Comparison of ENCODE assay signal across 18 mouse cellular contexts in the genomic region with DNA sequence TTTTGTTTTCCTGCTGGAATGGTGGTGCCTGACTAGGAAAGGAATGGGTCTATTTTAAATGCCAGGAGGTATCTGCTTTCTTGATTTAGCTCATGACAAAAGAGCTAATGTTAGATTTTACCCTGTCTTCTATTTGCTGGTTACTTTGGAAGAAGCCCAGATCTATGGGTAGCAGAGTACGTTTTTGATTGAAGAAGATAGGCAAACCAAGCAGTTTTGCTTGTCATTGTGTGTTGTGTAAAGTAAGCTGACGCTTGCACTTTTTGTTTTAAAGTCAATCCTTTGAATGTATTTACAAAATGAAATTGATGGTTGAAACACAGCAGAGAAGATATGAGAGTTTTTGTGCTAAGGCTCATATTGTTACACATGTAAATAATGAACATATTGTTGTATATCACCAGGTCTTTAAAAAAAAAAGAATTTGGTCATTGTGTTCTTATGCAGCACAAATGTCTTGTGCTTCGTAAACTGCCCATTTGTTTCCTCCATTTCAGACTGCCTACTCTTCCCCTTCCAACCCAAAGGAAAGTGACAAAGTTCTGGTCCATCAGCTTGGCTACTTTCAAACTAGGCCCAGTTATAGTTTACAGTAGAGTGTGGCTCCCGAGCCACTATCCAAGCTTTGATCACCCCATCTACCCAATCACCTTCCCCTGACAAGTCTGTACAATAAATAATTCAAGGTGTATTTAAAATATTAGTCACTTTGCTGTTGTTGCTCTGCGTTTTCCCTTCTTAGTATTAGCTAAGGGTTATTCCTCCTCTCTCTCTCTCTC. TPM values are rescaled to one million over a fixed set of nuclear protein-coding genes. Genes with fewer than 3 reads are reported as not detected.
A peak's percentile ranks its signal among the peaks of the same experiment; 100 is the strongest.
DNase-seq lines count a peak whose midpoint lies in the region; ATAC-seq and TF ChIP-seq lines count a peak whose summit lies in the region.
"Had no signal": no experiment of that assay in that cellular context is flagged by ENCODE, and none has a peak within 500 bp of the region (broad histone marks: within the 10 kb centered on the region; RNA-seq: fewer than 3 reads in every experiment).

No protein-coding gene starts in this region.

- no peak for DNase-seq in kidney, adult 8-10 months
- DNase-seq in hindbrain, postnatal 0 days (ENCODE audit: low spot score) = no peak
- DNase-seq in retina, embryonic 14.5 days (ENCODE audit: low spot score) = peak; percentile 15
- DNase-seq in spleen, postnatal 36 days (ENCODE audit: low spot score in 2 of 2) = no peak
- DNase-seq in adrenal gland, postnatal 14 days = no peak
- DNase-seq: adrenal gland, postnatal 25 days; cerebellum, adult 11-12 months; gastrocnemius, postnatal 14 days; liver, embryonic 13.5 days; thymus, adult 2 months had no signal

- H3K9ac ChIP-seq in kidney, embryonic 16.5 days (replicated peaks; ENCODE audit: low read length) = peak overlapping the region; percentile 31; the same call in 1 of the 2 replicates
- H3K9ac ChIP-seq in forebrain, embryonic 12.5 days = peak overlapping the region; percentile 79
- H3K9ac ChIP-seq in hindbrain, postnatal 0 days (replicated peaks; ENCODE audit: low read length) = peak overlapping the region; percentile 49
- H3K9ac ChIP-seq: liver, embryonic 13.5 days had no signal

- H3K4me2 ChIP-seq in kidney, embryonic 16.5 days (replicated peaks; ENCODE audit: low read depth, low read length) = peak overlapping the region; percentile 48
- peak overlapping the region; percentile 94 for H3K4me2 ChIP-seq in forebrain, embryonic 12.5 days
- peak overlapping the region; percentile 94 for H3K4me2 ChIP-seq in hindbrain, postnatal 0 days (ENCODE audit: low read depth, low read length)
- H3K4me2 ChIP-seq: liver, embryonic 13.5 days had no signal

- H3K9me3 ChIP-seq in kidney, embryonic 16.5 days (ENCODE audit: low read length) = no peaks in the 10 kb centered on the region
- no peaks in the 10 kb centered on the region for H3K9me3 ChIP-seq in forebrain, embryonic 12.5 days
- no peaks in the 10 kb centered on the region for H3K9me3 ChIP-seq in hindbrain, postnatal 0 days (ENCODE audit: low read length)
- H3K9me3 ChIP-seq: liver, embryonic 13.5 days had no signal

- H3K36me3 ChIP-seq in kidney, embryonic 16.5 days (ENCODE audit: insufficient read depth, low read length) = no peaks in the 10 kb centered on the region
- H3K36me3 ChIP-seq in forebrain, embryonic 12.5 days (replicated peaks) = peaks cover 28% of the 10 kb centered on the region
- no peaks in the 10 kb centered on the region for H3K36me3 ChIP-seq in hindbrain, postnatal 0 days (ENCODE audit: insufficient read depth, low read length)
- H3K36me3 ChIP-seq: liver, embryonic 13.5 days had no signal

- H3K27me3 ChIP-seq in kidney, embryonic 16.5 days (ENCODE audit: insufficient read depth, low read length) = peaks cover 86% of the 10 kb centered on the region
- H3K27me3 ChIP-seq in forebrain, embryonic 12.5 days = no peaks in the 10 kb centered on the region; the same call in 1 of the 2 replicates
- no peaks in the 10 kb centered on the region; the same call in 1 of the 2 replicates for H3K27me3 ChIP-seq in hindbrain, postnatal 0 days (ENCODE audit: insufficient read depth, low read length)

- H3K27ac ChIP-seq in kidney, embryonic 16.5 days (ENCODE audit: low read length) = peak overlapping the region; percentile 34; the same call in 1 of the 2 replicates
- H3K27ac ChIP-seq in forebrain, embryonic 12.5 days = no peak overlapping the region; the same call in none of the 2 replicates
- peak overlapping the region; percentile 32; the same call in 1 of the 2 replicates for H3K27ac ChIP-seq in hindbrain, postnatal 0 days
- H3K27ac ChIP-seq: liver, embryonic 13.5 days; macrophage had no signal

- peak overlapping the region; percentile 32 for H3K4me3 ChIP-seq in kidney, embryonic 16.5 days (ENCODE audit: low read length)
- peak overlapping the region; percentile 99 for H3K4me3 ChIP-seq in forebrain, embryonic 12.5 days (replicated peaks)
- peak overlapping the region; percentile 76 for H3K4me3 ChIP-seq in hindbrain, postnatal 0 days (ENCODE audit: low read length)
- H3K4me3 ChIP-seq: erythroblast, embryonic 14.5 days; liver, embryonic 13.5 days had no signal

- TF ChIP-seq CTCF in hindbrain, postnatal 0 days (IDR thresholded peaks at IDR 0.05; ENCODE audit: low read depth) = no peak

- WGBS in kidney, embryonic 16.5 days = 11% methylated on average over 5 of the region's 5 CpGs
- 6% methylated on average over 5 of the region's 5 CpGs for WGBS in forebrain, embryonic 12.5 days
- 34% methylated on average over 5 of the region's 5 CpGs for WGBS in hindbrain, postnatal 0 days

- ATAC-seq in kidney, embryonic 16.5 days (ENCODE audit: low FRiP score, low TSS enrichment) = no peak
- ATAC-seq in forebrain, embryonic 12.5 days (ENCODE audit: low FRiP score) = no peak
- no peak for ATAC-seq in hindbrain, postnatal 0 days
- ATAC-seq in megakaryocyte-erythroid progenitor cell, adult 5-6 weeks (replicated peaks; ENCODE audit: low FRiP score, low TSS enrichment, poor library complexity, severe bottlenecking) = no peak
- ATAC-seq: intestine, embryonic 16.5 days had no signal

- peaks cover 13% of the 10 kb centered on the region for H3K4me1 ChIP-seq in kidney, embryonic 16.5 days (ENCODE audit: insufficient read depth, low read length)
- H3K4me1 ChIP-seq in forebrain, embryonic 12.5 days = peaks cover 48% of the 10 kb centered on the region
- no peaks in the 10 kb centered on the region; the same call in 1 of the 2 replicates for H3K4me1 ChIP-seq in hindbrain, postnatal 0 days (ENCODE audit: insufficient read depth, low read length)

RNA-seq across cellular contexts. Expression of gene Pou3f3, which starts 6.5 kb away (rescaled TPM):
- 7.6 and 8.4 TPM in 2 replicates for polyA plus RNA-seq in kidney, embryonic 16.5 days (2015; fragmentation: Nextera tagmentation; extraction: Ambion mirVana)
- polyA plus RNA-seq in forebrain, embryonic 12.5 days (2016; fragmentation: Nextera tagmentation; extraction: Ambion mirVana) = 38.2 and 46.0 TPM in 2 replicates
- total RNA-seq in hindbrain, postnatal 0 days (2014; rRNA removed) = 30.7 and 37.3 TPM in 2 replicates
- polyA plus RNA-seq in hindbrain, postnatal 0 days (2015; fragmentation: Nextera tagmentation; extraction: Ambion mirVana) = 10.3 and 10.6 TPM in 2 replicates
- not detected in 2 replicates for total RNA-seq in megakaryocyte-erythroid progenitor cell, adult 5-6 weeks (2014; fragmentation: Nextera tagmentation)
- not detected in 2 replicates for total RNA-seq in megakaryocyte-erythroid progenitor cell, adult 5-6 weeks (2017)
- 0.04 and 0.08 TPM in 2 replicates for total RNA-seq in adrenal gland, postnatal 14 days (2021)
- total RNA-seq: gastrocnemius, postnatal 14 days had no signal
- polyA plus RNA-seq: erythroblast, embryonic 14.5 days; heart, embryonic 14.5 days; macrophage; spleen, adult 2 months had no signal

Comparison
In these comparisons a context has a peak if more than half of its experiments do, and no peak if none do; other contexts are left out.
1. H3K4me3 ChIP-seq: peak in every context shown above with its lines; median percentile 99 in forebrain, embryonic 12.5 days; 76 in hindbrain, postnatal 0 days; 32 in kidney, embryonic 16.5 days.
2. RNA of gene Pou3f3, which starts 6.5 kb away (total RNA-seq): 30.7 to 37.3 TPM in hindbrain, postnatal 0 days; 0.04 to 0.08 TPM in adrenal gland, postnatal 14 days and not detected in megakaryocyte-erythroid progenitor cell, adult 5-6 weeks; every median in the first group is over 10 times any median in the second.
3. Peak in every context shown above with its lines, with median percentiles within 50 percentile points of each other: H3K4me2 ChIP-seq and H3K9ac ChIP-seq.